Mouse (Mus musculus): ENCODE measurements around the gene Taar7d. TPM values are rescaled to one million over a fixed set of nuclear protein-coding genes. Genes with fewer than 3 reads are reported as not detected.
"Not testable (repeated sequence)": the region's sequence is repeated elsewhere in the genome, so short reads cannot be mapped to it uniquely, and the experiment has no call there.

The Taar7d gene
- polyA plus RNA-seq, 1 experiment from 2014 or later, result not detected

DNA sequence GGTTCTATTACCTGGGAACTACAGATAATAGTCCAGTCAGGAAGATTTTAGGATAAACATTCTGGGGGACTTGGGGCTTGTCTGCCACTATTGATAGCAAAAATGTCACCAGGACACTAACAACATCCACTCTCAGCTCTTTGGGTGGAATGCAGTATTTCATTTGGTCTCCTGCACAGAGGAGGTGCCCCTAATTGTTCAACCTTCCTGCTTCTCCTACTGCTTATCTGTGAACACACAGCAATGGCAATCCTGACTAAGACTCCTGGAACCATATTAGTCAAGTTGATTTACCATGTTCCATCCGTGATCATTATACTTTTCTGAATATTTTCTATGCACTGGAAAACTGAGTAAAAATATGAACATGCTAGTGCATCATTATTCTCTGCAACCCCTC, 18.9 kb upstream of the Taar7d start:
- Histone ChIP-seq H3K4me2 (ENCODE audit: low read depth) (no peak overlapping the region), H3K36me3 (ENCODE audit: control insufficient read depth, insufficient read depth, low read length) (no peaks in the 10 kb centered on the region), H3K9me3 (ENCODE audit: control insufficient read depth, low read length) (no peaks in the 10 kb centered on the region), H3K9ac (ENCODE audit: low read length) (no peak overlapping the region), H3K27ac (ENCODE audit: low read depth, low read length) (no peak overlapping the region), H3K4me1 (ENCODE audit: control insufficient read depth, insufficient read depth, low read length) (no peaks in the 10 kb centered on the region), H3K27me3 (ENCODE audit: control insufficient read depth, insufficient read depth, low read length) (no peaks in the 10 kb centered on the region), H3K4me3 (ENCODE audit: low read depth, low read length) (no peak overlapping the region)
- ATAC-seq (ENCODE audit: insufficient read depth, low FRiP score, low TSS enrichment) (no peak), DNase-seq (ENCODE audit: low spot score) (no peak)
- WGBS, result 87% methylated on average over 1 of the region's 1 CpGs

DNA sequence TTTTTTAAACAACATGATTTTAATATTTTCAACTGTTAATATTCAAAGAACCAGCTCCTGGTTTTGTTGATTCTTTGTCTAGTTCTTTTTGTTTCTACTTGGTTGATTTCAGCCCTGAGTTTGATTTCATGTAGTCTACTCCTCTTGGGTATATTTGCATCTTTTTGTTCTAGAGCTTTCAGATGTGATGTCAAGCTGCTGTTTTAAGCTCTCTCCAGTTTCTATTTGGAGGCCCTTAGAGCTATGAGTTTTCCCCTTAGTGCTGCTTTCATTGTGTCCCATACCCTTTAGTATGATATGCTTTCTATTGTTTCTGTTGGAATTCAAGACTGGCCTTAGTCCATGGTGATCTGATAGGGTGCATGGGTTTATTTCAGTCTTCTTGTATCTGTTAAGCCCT, 4.3 kb downstream of the Taar7d start:
- H3K4me3 ChIP-seq (ENCODE audit: low read depth, low read length), result no peak overlapping the region
- H3K4me1 ChIP-seq (ENCODE audit: control insufficient read depth, insufficient read depth, low read length), result no peaks in the 10 kb centered on the region
- no peak for DNase-seq (ENCODE audit: low spot score)
- H3K4me2 ChIP-seq (ENCODE audit: low read depth), result no peak overlapping the region
- H3K27ac ChIP-seq (ENCODE audit: low read depth, low read length), result no peak overlapping the region
- H3K9ac ChIP-seq (ENCODE audit: low read length), result no peak overlapping the region
- no peaks in the 10 kb centered on the region for H3K9me3 ChIP-seq (ENCODE audit: control insufficient read depth, low read length)
- no peak for ATAC-seq (ENCODE audit: insufficient read depth, low FRiP score, low TSS enrichment)
- H3K27me3 ChIP-seq (ENCODE audit: control insufficient read depth, insufficient read depth, low read length), result no peaks in the 10 kb centered on the region
- H3K36me3 ChIP-seq (ENCODE audit: control insufficient read depth, insufficient read depth, low read length), result no peaks in the 10 kb centered on the region

DNA sequence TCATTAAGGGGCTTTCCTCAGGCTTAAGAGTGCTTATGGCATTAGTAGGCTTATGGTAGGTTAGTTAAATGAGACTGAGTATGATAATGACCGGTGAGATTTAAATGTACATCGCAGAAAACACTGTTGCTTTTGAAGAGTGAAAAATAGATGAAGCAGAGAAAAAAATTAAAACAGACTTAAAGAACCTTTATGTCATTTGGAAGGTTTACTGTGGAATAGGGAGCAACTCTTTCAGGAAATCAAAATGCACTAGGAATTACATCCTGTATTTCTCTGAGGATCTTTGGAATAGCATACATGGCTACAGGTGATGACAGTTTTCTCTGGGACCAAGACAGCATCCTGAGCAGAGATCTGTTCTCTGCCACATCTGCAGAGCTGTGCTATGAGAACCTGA, 10.3 kb downstream of the Taar7d start, which contains the start of gene Taar7e:
Taar7e (plus strand) TSS at position 301 of the 400 bp plus-strand sequence.
- H3K36me3 ChIP-seq (ENCODE audit: control insufficient read depth, insufficient read depth, low read length), result no peaks in the 10 kb centered on the region
- ATAC-seq (ENCODE audit: insufficient read depth, low FRiP score, low TSS enrichment), result no peak
- WGBS, result 94% methylated on average over 2 of the region's 2 CpGs
- H3K27me3 ChIP-seq (ENCODE audit: control insufficient read depth, insufficient read depth, low read length), result no peaks in the 10 kb centered on the region
- no peak within 1 kb of the TSS for H3K4me2 ChIP-seq (ENCODE audit: low read depth)
- no peak within 1 kb of the TSS for H3K27ac ChIP-seq (ENCODE audit: low read depth, low read length)
- H3K9me3 ChIP-seq (ENCODE audit: control insufficient read depth, low read length), result no peaks in the 10 kb centered on the region
- no peaks in the 10 kb centered on the region for H3K4me1 ChIP-seq (ENCODE audit: control insufficient read depth, insufficient read depth, low read length)
- H3K4me3 ChIP-seq (ENCODE audit: low read depth, low read length), result no peak within 1 kb of the TSS
- no peak within 1 kb of the TSS for H3K9ac ChIP-seq (ENCODE audit: low read length)
- DNase-seq (ENCODE audit: low spot score), result no peak

DNA sequence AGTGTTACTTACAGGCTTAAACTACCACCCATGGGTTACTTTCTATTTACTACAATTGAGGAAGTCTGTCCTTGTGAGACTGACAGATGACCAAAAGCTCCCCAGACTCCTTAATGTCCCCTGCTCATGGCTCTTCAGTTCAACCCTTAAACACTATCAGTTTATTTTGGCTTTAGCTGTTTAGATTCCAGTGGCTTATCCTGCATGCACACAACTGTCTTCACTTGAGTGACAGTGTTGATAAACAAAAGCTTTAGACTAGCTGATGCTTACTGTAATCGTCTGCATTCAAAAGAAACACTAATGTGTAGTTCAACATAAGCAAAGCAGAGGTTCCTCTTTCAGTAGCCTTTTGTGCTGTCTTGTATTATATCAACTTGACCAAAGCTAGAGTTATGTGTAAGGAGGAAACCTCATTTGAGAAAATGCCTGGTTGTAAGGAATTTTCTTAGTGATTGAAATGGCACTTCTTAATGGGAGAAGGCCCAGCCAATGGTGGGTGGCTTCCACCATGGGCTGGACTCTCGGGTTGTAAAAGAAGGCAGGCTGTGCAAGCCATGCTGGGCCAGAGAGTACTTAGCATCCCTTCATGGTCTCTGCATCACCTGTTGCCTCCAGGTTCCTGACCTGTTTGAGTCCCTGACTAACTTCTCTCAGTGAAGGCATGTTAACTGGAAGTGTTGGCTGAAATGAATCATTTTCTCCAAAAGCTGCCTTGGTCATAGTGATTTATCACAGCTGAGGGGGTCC, 13.3 kb downstream of the Taar7d start:
- no peak overlapping the region for H3K9ac ChIP-seq (ENCODE audit: low read length)
- no peaks in the 10 kb centered on the region for H3K27me3 ChIP-seq (ENCODE audit: control insufficient read depth, insufficient read depth, low read length)
- ATAC-seq (ENCODE audit: insufficient read depth, low FRiP score, low TSS enrichment), result no peak
- H3K4me3 ChIP-seq (ENCODE audit: low read depth, low read length), result no peak overlapping the region
- DNase-seq (ENCODE audit: low spot score), result no peak
- no peaks in the 10 kb centered on the region for H3K36me3 ChIP-seq (ENCODE audit: control insufficient read depth, insufficient read depth, low read length)
- H3K9me3 ChIP-seq (ENCODE audit: control insufficient read depth, low read length), result no peaks in the 10 kb centered on the region
- no peak overlapping the region for H3K27ac ChIP-seq (ENCODE audit: low read depth, low read length)
- H3K4me1 ChIP-seq (ENCODE audit: control insufficient read depth, insufficient read depth, low read length), result no peaks in the 10 kb centered on the region
- H3K4me2 ChIP-seq (ENCODE audit: low read depth), result no peak overlapping the region
- WGBS, result 85% methylated on average over 2 of the region's 2 CpGs

DNA sequence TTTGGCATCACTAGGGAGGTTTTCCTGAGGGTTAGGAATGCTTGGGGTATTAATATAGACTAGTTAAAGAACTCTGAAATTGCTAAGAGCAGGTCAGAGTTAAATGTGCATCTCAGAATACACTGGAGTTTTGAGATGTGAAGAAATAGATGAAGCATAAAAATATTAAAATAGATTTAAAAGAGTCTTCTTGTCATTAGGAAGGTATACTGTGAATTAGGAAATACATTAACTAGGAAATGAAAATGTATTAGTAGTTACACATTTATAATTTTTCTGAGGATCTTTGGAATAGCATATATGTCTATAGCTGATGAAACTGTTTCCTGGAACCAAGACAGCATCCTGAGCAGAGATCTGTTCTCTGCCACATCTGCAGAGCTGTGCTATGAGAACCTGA, 22.2 kb downstream of the Taar7d start, which contains the start of gene Taar7f:
Taar7f (plus strand) TSS at position 301 of the 400 bp plus-strand sequence.
- DNase-seq (ENCODE audit: low spot score) (no peak), ATAC-seq (ENCODE audit: insufficient read depth, low FRiP score, low TSS enrichment) (no peak)
- Histone ChIP-seq H3K36me3 (ENCODE audit: control insufficient read depth, insufficient read depth, low read length) (no peaks in the 10 kb centered on the region), H3K27me3 (ENCODE audit: control insufficient read depth, insufficient read depth, low read length) (no peaks in the 10 kb centered on the region), H3K4me1 (ENCODE audit: control insufficient read depth, insufficient read depth, low read length) (no peaks in the 10 kb centered on the region), H3K27ac (ENCODE audit: low read depth, low read length) (no peak within 1 kb of the TSS), H3K9me3 (ENCODE audit: control insufficient read depth, low read length) (no peaks in the 10 kb centered on the region), H3K4me3 (ENCODE audit: low read depth, low read length) (no peak within 1 kb of the TSS), H3K4me2 (ENCODE audit: low read depth) (no peak within 1 kb of the TSS), H3K9ac (ENCODE audit: low read length) (no peak within 1 kb of the TSS)

DNA sequence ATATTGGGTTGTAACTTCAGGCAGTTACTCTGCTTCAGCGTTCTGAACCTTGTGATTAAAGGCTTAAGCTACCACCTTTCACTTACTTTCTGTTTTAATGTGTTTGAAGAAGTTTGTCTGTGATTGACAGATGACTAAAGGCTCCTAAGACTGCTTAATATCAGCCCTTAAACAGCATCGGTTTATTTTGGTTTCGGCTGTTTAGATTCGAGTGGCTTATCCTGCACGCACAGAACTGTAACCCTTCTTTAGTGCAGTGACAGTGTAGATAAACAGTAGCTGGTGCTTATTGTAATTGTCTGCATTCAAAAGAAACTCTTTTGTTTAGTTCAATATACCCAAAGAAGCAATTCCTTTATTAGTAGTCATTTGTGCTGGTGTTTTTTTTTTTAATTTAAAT, 25.0 kb downstream of the Taar7d start:
- H3K9me3 ChIP-seq (ENCODE audit: control insufficient read depth, low read length), result no peaks in the 10 kb centered on the region
- no peaks in the 10 kb centered on the region for H3K36me3 ChIP-seq (ENCODE audit: control insufficient read depth, insufficient read depth, low read length)
- no peak overlapping the region for H3K9ac ChIP-seq (ENCODE audit: low read length)
- H3K4me1 ChIP-seq (ENCODE audit: control insufficient read depth, insufficient read depth, low read length), result no peaks in the 10 kb centered on the region
- WGBS, result 89% methylated on average over 5 of the region's 5 CpGs
- no peak overlapping the region for H3K4me3 ChIP-seq (ENCODE audit: low read depth, low read length)
- H3K27me3 ChIP-seq (ENCODE audit: control insufficient read depth, insufficient read depth, low read length), result no peaks in the 10 kb centered on the region
- no peak for ATAC-seq (ENCODE audit: insufficient read depth, low FRiP score, low TSS enrichment)
- H3K27ac ChIP-seq (ENCODE audit: low read depth, low read length), result no peak overlapping the region
- no peak overlapping the region for H3K4me2 ChIP-seq (ENCODE audit: low read depth)
- no peak for DNase-seq (ENCODE audit: low spot score)

DNA sequence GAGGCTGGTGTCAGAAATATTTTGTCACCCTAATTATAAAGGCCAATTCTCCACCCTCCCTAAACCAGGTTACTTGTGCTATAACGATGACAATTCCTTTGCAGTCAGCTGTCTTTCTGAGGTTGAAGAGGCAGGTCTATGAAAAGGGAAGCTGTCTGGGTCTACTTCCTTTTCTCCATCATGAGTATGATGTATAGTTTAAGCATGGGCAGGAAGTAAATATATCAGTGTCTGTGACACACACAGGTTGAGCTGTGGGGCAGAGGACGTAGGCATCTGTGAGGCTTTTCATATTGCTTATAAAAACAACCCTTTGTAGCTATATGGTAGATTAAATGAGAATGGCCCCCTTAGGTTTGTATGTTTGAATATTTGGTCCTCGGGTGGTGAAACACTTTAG, 32.0 kb downstream of the Taar7d start:
- H3K4me2 ChIP-seq (ENCODE audit: low read depth), result no peak overlapping the region
- no peak overlapping the region for H3K9ac ChIP-seq (ENCODE audit: low read length)
- H3K4me3 ChIP-seq (ENCODE audit: low read depth, low read length), result no peak overlapping the region
- no peaks in the 10 kb centered on the region for H3K9me3 ChIP-seq (ENCODE audit: control insufficient read depth, low read length)
- no peak for ATAC-seq (ENCODE audit: insufficient read depth, low FRiP score, low TSS enrichment)
- no peaks in the 10 kb centered on the region for H3K36me3 ChIP-seq (ENCODE audit: control insufficient read depth, insufficient read depth, low read length)
- no peaks in the 10 kb centered on the region for H3K27me3 ChIP-seq (ENCODE audit: control insufficient read depth, insufficient read depth, low read length)
- 89% methylated on average over 3 of the region's 3 CpGs for WGBS
- no peaks in the 10 kb centered on the region for H3K4me1 ChIP-seq (ENCODE audit: control insufficient read depth, insufficient read depth, low read length)
- H3K27ac ChIP-seq (ENCODE audit: low read depth, low read length), result no peak overlapping the region
- no peak for DNase-seq (ENCODE audit: low spot score)

DNA sequence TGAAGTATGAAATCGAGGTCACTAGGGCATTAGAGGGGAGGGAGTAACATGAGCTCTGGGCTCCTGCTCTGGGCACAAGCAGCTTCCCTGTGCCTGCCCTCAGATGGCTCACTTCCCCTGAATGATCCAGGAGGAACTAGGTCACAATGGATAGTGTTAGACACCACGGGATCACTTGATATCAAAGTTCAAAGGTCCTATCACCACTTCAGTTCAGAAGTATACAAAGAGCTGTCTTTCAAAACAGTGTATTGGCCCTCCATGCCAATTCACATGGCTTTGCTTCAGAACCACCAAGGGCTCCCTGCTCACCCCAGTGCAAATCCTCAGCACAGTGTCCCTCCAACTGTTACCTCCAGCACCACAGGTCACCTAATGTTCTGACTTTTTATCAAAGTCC, 47.7 kb downstream of the Taar7d start:
- H3K9ac ChIP-seq (ENCODE audit: low read length); H3K27ac ChIP-seq (ENCODE audit: low read depth, low read length); H3K4me2 ChIP-seq (ENCODE audit: low read depth); H3K9me3 ChIP-seq (ENCODE audit: control insufficient read depth, low read length); H3K4me3 ChIP-seq (ENCODE audit: low read depth, low read length); H3K27me3 ChIP-seq (ENCODE audit: control insufficient read depth, insufficient read depth, low read length); H3K4me1 ChIP-seq (ENCODE audit: control insufficient read depth, insufficient read depth, low read length); H3K36me3 ChIP-seq (ENCODE audit: control insufficient read depth, insufficient read depth, low read length); DNase-seq (ENCODE audit: low spot score); ATAC-seq (ENCODE audit: insufficient read depth, low FRiP score, low TSS enrichment): not testable (repeated sequence)
- WGBS, result 54% methylated on average over 2 of the region's 2 CpGs

DNA sequence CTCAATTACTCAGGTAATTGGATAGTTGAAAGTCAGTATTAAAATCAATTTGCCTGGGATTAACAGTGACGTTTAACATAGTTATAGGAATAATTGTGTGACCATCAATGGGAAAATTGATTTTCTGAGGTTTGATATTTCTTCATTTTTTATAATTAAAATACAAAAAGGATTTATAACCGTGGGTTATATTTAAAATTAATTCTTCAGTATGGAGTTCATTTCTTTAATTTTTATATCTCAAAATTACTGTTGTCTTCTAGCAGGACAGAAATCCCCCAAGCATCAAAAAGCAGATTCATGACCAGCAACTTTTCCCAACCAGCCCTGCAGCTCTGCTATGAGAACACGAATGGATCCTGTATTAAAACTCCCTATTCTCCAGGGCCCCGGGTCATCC, 49.2 kb downstream of the Taar7d start, which contains the start of gene Taar8a:
Taar8a (plus strand) TSS at position 301 of the 400 bp plus-strand sequence.
- not testable (repeated sequence) for H3K27ac ChIP-seq (ENCODE audit: low read depth, low read length); H3K9me3 ChIP-seq (ENCODE audit: control insufficient read depth, low read length); H3K4me3 ChIP-seq (ENCODE audit: low read depth, low read length); H3K4me2 ChIP-seq (ENCODE audit: low read depth); H3K9ac ChIP-seq (ENCODE audit: low read length); ATAC-seq (ENCODE audit: insufficient read depth, low FRiP score, low TSS enrichment); H3K4me1 ChIP-seq (ENCODE audit: control insufficient read depth, insufficient read depth, low read length); H3K27me3 ChIP-seq (ENCODE audit: control insufficient read depth, insufficient read depth, low read length); H3K36me3 ChIP-seq (ENCODE audit: control insufficient read depth, insufficient read depth, low read length); DNase-seq (ENCODE audit: low spot score)
- 87% methylated on average over 2 of the region's 4 CpGs for WGBS
